Mouse (Mus musculus) kidney, embryonic 14.5 days (tissue): Measurements from ENCODE around the gene Myo1h. TPM values are rescaled to one million over a fixed set of nuclear protein-coding genes. Genes with fewer than 3 reads are reported as not detected.

Experiments used
- ATAC-seq: fragments of 200-750 bp; cut with Nextera tagmentation; 2 replicates; pipeline ENCODE4 v1.8.0; 2017; ENCODE audit warnings: moderate number of reproducible peaks, mild to moderate bottlenecking, moderate TSS enrichment, moderate library complexity; ENCODE audit not compliant: low FRiP score, low TSS enrichment
- H3K27ac ChIP-seq: fragments of 300-500 bp; sonication (generic); 2 replicates; pipeline ENCODE4 v1.5.1; 2014; ENCODE audit warnings: low read depth, mild to moderate bottlenecking, low read length, moderate library complexity, mixed read lengths
- H3K27me3 ChIP-seq: fragments of 300-500 bp; sonication (generic); 2 replicates; pipeline ENCODE4 v1.6.1; 2014; ENCODE audit warnings: mild to moderate bottlenecking, low read length; ENCODE audit not compliant: control insufficient read depth, insufficient read depth
- H3K36me3 ChIP-seq: fragments of 300-500 bp; sonication (generic); 2 replicates; pipeline ENCODE4 v1.6.1; 2014; ENCODE audit warnings: low read length, mixed read lengths; ENCODE audit not compliant: control insufficient read depth, insufficient read depth
- H3K4me1 ChIP-seq: fragments of 300-500 bp; sonication (generic); 2 replicates; pipeline ENCODE4 v1.6.1; 2014; ENCODE audit warnings: low read length, mixed read lengths; ENCODE audit not compliant: control insufficient read depth, insufficient read depth
- H3K4me2 ChIP-seq: fragments of 300-500 bp; sonication (generic); replicated peaks from 2 replicates; pipeline ENCODE4 v1.6.1; 2014; ENCODE audit warnings: low read depth, mild to moderate bottlenecking, low read length
- H3K4me3 ChIP-seq: fragments of 300-500 bp; sonication (generic); 2 replicates; pipeline ENCODE4 v1.5.1; 2014; ENCODE audit warnings: mild to moderate bottlenecking, low read length
- H3K9ac ChIP-seq: fragments of 300-500 bp; sonication (generic); 2 replicates; pipeline ENCODE4 v1.6.1; 2014; ENCODE audit warnings: low read depth, mild to moderate bottlenecking, low read length, moderate library complexity
- H3K9me3 ChIP-seq: fragments of 300-500 bp; sonication (generic); 2 replicates; pipeline ENCODE4 v1.6.1; 2016; ENCODE audit warnings: low read length; ENCODE audit not compliant: control insufficient read depth
- WGBS: fragments of 180-500 bp; shearing (Covaris S2); extraction: QIAGEN DNeasy Blood & Tissue Kit; methylation state at CpG from one replicate; pipeline ENCODE4 v1.1.7; 2014; 5-methylcytosine and 5-hydroxymethylcytosine counted together
- polyA plus RNA-seq: library from polyadenylated mRNA; unstranded; fragments of >200 nt; fragmentation: Nextera tagmentation; extraction: Ambion mirVana; gene quantifications from 2 replicates; pipeline ENCODE4 v1.2.1, GENCODE M21; 2014

Myo1h gene
- polyA plus RNA-seq, 1 experiment from 2014 or later: 1.8 TPM

- Histone ChIP-seq H3K36me3 (peaks cover 15% of the 10 kb centered on the region), H3K27me3 (no peaks in the 10 kb centered on the region), H3K4me1 (peaks cover 28% of the 10 kb centered on the region), H3K9ac (peak overlapping the region; percentile 96), H3K27ac (peak overlapping the region; percentile 63), H3K4me2 (peak overlapping the region; percentile 80), H3K9me3 (no peaks in the 10 kb centered on the region), H3K4me3 (peak overlapping the region; percentile 95)
- 0% methylated on average over 18 of the region's 18 CpGs for WGBS
- peak; percentile 4; the same call in 1 of the 2 replicates for ATAC-seq
Measured at GRCm38 (mm10) chr5:114381013-114381351, 92.0 kb downstream of the Myo1h start.

- H3K27ac ChIP-seq: no peak overlapping the region
- H3K4me1 ChIP-seq: peaks cover 17% of the 10 kb centered on the region
- no peak for ATAC-seq
- H3K4me2 ChIP-seq: no peak overlapping the region
- WGBS: 84% methylated on average over 9 of the region's 9 CpGs
- H3K27me3 ChIP-seq: no peaks in the 10 kb centered on the region
- no peaks in the 10 kb centered on the region for H3K9me3 ChIP-seq
- H3K36me3 ChIP-seq: peaks cover 39% of the 10 kb centered on the region
- no peak overlapping the region for H3K9ac ChIP-seq
- no peak overlapping the region for H3K4me3 ChIP-seq
Measured at GRCm38 (mm10) chr5:114383184-114383904, 94.4 kb downstream of the Myo1h start.

GRCm38 (mm10) chr5:114384448-114384847 lies 95.5 kb downstream of the Myo1h start:
- H3K4me2 ChIP-seq: no peak overlapping the region
- 93% methylated on average over 8 of the region's 8 CpGs for WGBS
- peaks cover 50% of the 10 kb centered on the region for H3K36me3 ChIP-seq
- H3K27me3 ChIP-seq: no peaks in the 10 kb centered on the region
- H3K9me3 ChIP-seq: no peaks in the 10 kb centered on the region
- no peak for ATAC-seq
- H3K9ac ChIP-seq: no peak overlapping the region
- H3K27ac ChIP-seq: no peak overlapping the region
- H3K4me1 ChIP-seq: peaks cover 9% of the 10 kb centered on the region
- H3K4me3 ChIP-seq: no peak overlapping the region

- no peak overlapping the region; the same call in 1 of the 2 replicates for H3K9ac ChIP-seq
- ATAC-seq: no peak
- H3K36me3 ChIP-seq: peaks cover 87% of the 10 kb centered on the region
- WGBS: 72% methylated on average over 9 of the region's 9 CpGs
- H3K9me3 ChIP-seq: no peaks in the 10 kb centered on the region
- no peak overlapping the region for H3K4me2 ChIP-seq
- no peaks in the 10 kb centered on the region for H3K27me3 ChIP-seq
- no peaks in the 10 kb centered on the region for H3K4me1 ChIP-seq
- no peak overlapping the region for H3K4me3 ChIP-seq
- no peak overlapping the region for H3K27ac ChIP-seq
Measured at GRCm38 (mm10) chr5:114393169-114393568, 104.2 kb downstream of the Myo1h start.

GRCm38 (mm10) chr5:114406592-114406991 lies 117.6 kb downstream of the Myo1h start:
- no peaks in the 10 kb centered on the region for H3K9me3 ChIP-seq
- H3K27me3 ChIP-seq: no peaks in the 10 kb centered on the region
- H3K4me3 ChIP-seq: no peak overlapping the region
- no peak overlapping the region for H3K27ac ChIP-seq
- H3K36me3 ChIP-seq: peaks cover 99% of the 10 kb centered on the region
- ATAC-seq: no peak
- WGBS: 92% methylated on average over 14 of the region's 14 CpGs
- no peaks in the 10 kb centered on the region for H3K4me1 ChIP-seq
- H3K9ac ChIP-seq: no peak overlapping the region
- H3K4me2 ChIP-seq: no peak overlapping the region

- ATAC-seq: no peak
- Histone ChIP-seq H3K9me3 (no peaks in the 10 kb centered on the region), H3K27ac (no peak overlapping the region), H3K4me1 (no peaks in the 10 kb centered on the region), H3K27me3 (no peaks in the 10 kb centered on the region), H3K9ac (no peak overlapping the region), H3K4me2 (no peak overlapping the region), H3K4me3 (no peak overlapping the region), H3K36me3 (peaks cover 99% of the 10 kb centered on the region)
- 91% methylated on average over 10 of the region's 10 CpGs for WGBS
Measured at GRCm38 (mm10) chr5:114407269-114407668, 118.3 kb downstream of the Myo1h start.

GRCm38 (mm10) chr5:114407810-114408209 lies 118.8 kb downstream of the Myo1h start:
- Histone ChIP-seq H3K4me2 (no peak overlapping the region), H3K4me3 (no peak overlapping the region), H3K9me3 (no peaks in the 10 kb centered on the region), H3K36me3 (peaks cover 99% of the 10 kb centered on the region), H3K9ac (no peak overlapping the region), H3K27me3 (no peaks in the 10 kb centered on the region), H3K27ac (no peak overlapping the region), H3K4me1 (no peaks in the 10 kb centered on the region)
- 88% methylated on average over 9 of the region's 9 CpGs for WGBS
- ATAC-seq: no peak

GRCm38 (mm10) chr5:114408846-114409245 lies 119.9 kb downstream of the Myo1h start:
- peaks cover 99% of the 10 kb centered on the region for H3K36me3 ChIP-seq
- no peak overlapping the region for H3K4me2 ChIP-seq
- no peaks in the 10 kb centered on the region for H3K27me3 ChIP-seq
- 92% methylated on average over 11 of the region's 11 CpGs for WGBS
- no peak overlapping the region for H3K9ac ChIP-seq
- no peak overlapping the region for H3K4me3 ChIP-seq
- ATAC-seq: no peak
- no peaks in the 10 kb centered on the region for H3K9me3 ChIP-seq
- H3K27ac ChIP-seq: no peak overlapping the region
- H3K4me1 ChIP-seq: no peaks in the 10 kb centered on the region

- H3K9ac ChIP-seq: no peak overlapping the region
- no peak overlapping the region for H3K4me2 ChIP-seq
- H3K36me3 ChIP-seq: peaks cover 98% of the 10 kb centered on the region
- no peak overlapping the region for H3K4me3 ChIP-seq
- ATAC-seq: no peak
- no peaks in the 10 kb centered on the region for H3K27me3 ChIP-seq
- H3K4me1 ChIP-seq: no peaks in the 10 kb centered on the region
- no peak overlapping the region for H3K27ac ChIP-seq
- H3K9me3 ChIP-seq: no peaks in the 10 kb centered on the region
- WGBS: 92% methylated on average over 13 of the region's 13 CpGs
Measured at GRCm38 (mm10) chr5:114410429-114410828, 121.5 kb downstream of the Myo1h start.
